Mouse (Mus musculus) cerebellum, adult (tissue): ENCODE results near the gene Trim2.

Source experiments
- ATAC-seq: cut with Nextera tagmentation; 2 replicates; pipeline ENCODE4 v1.9.2; 2017; ENCODE audit warnings: mild to moderate bottlenecking, moderate library complexity, mixed read lengths; ENCODE audit not compliant: insufficient number of reproducible peaks, low FRiP score, low TSS enrichment

The Trim2 gene

DNA sequence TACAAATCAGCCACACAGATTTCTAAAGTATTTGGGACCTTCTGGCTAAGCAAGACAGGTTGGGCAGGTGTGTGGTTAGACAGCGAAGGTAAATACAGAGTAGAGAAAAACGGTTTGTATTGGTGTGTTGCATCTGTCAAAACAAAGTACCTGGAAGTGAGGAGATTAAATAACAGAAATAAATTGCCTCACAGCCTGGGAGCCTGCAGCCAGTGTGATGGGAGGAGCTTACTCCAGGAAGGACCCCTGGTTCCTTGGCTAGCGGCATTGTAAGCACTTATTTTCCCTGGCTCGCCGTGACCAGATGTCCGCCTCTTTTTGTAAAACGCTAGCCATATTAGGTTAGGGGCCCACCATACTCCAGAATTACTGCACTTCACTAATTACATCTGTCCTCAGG lies 45.8 kb downstream of the Trim2 start:
- ATAC-seq = no peak

DNA sequence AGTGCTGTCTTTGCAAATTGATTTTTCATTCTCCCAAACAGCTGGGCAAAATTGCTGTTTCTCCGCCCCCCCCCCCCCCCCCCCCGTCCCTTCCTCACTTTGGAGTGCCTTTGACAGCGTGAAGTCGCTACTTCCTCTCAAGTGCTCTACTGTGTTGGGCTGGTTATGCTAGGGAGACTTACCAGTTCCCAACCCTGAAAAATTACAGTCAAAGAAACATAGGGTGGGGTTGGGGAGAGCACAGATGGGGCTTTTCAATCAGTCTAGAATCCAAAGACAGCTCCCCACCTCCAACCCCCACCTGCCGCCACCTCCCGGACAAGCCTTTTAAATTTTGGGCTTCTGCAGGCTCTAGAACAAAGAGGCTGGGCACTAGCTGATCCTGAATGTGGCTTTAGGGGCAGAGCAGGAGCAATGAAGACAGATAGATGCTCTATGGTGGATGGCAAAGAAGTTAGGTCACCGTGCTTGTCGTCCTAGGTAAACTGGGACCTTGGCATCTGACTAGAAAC lies 46.6 kb downstream of the Trim2 start:
- ATAC-seq = peak; percentile 28; the same call in 1 of the 2 replicates

DNA sequence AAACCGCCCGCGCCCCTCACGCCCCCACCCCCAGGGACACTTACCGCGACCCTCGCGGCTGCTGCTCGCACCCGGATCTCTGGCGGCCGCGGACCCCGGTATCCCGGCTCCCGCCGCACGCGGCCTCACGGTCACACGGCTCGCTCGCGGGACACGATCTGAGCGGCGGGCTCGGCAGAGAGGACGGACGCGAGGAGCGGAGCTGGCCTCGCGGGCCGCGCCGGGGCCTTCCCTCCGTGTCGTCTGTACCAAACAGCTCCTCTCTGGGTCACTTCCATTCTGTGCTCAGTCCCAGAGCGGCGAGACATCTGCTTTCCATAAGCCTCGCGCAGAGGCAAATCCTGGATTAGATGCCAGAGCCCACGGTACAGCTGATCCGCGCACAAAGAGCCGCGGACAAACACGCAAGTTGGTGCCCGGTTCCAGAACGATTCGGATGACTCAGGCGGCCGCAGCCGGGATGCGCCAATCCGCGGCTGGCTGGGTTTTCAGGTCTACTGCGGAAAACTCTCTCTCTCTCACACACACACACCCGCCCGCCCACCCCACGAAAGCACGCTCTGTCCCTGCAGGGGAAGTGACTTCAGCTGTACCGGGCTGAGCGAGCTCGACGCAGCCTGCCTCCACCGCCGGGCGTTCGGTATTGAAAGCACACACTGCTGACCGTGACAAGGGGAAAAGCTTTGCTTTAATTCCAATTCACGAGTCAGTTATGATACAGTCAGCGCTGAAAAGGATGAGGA lies 47.2 kb downstream of the Trim2 start:
- peak; percentile 62 for ATAC-seq

DNA sequence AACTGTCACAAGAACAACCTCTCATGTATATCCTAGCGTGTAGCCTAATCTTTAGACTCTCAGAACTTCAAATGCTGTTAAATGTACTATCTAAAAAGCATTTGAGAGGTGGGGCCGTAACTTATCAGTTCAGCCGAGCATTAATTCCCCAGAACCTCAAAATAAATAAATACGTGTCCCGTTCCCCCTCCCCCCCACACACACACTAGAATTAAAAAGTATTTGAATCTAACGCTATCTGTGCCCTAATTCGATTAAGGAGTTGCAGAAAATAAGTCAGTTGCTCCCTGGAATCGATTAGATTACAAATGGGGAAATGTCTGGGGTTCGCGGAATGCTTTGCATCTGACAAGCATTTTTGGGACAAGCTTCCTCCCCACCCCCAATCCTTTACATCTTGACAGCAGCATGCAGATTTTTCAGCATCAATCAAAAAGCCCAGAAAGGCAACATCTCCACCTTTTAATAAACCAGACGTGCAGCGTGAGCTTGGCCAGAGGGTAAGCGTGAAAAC lies 48.1 kb downstream of the Trim2 start:
- no peak for ATAC-seq

DNA sequence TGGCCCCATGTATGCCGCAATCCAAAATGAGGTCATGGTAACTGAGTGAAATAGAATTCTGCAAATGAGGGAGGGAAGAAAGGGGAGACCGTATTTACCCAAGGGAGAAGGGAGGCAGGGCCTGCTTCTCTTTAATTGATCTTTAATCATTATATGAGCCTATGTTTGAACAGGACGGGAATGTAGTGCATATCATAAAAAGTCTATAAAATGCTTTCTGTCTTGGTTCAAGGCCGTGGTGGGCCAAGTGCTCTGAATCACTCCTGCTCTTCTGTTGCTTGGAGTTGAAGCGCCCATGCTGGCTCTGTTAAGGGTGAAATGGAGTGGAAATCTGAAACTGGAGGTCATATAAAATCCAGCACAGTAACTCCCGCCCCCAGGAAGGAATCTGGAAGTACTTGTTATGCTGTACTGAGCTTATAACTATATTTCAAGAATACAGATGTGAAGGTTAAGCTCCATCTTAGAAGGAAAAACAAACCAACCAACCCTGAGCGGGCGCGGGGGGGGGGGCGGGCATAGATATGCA lies 48.6 kb downstream of the Trim2 start:
- no peak for ATAC-seq

DNA sequence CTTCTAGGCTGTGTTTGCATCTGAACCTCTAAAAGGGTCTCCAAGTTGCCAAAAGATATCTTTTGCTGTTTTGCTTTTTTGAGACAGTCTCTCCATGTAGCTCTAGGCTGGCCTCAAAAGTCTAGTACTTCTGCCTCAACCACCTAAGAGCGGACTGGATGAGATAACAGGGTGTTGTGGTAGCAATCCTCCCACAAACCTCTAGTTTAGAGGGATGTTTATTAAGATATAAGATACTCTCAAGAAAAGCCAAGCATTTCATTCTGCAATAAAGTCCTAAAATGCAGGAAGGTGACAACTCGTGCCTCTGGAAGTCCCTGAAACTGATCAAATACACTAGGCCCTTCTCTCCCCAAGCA lies 52.2 kb downstream of the Trim2 start:
- ATAC-seq = no peak

DNA sequence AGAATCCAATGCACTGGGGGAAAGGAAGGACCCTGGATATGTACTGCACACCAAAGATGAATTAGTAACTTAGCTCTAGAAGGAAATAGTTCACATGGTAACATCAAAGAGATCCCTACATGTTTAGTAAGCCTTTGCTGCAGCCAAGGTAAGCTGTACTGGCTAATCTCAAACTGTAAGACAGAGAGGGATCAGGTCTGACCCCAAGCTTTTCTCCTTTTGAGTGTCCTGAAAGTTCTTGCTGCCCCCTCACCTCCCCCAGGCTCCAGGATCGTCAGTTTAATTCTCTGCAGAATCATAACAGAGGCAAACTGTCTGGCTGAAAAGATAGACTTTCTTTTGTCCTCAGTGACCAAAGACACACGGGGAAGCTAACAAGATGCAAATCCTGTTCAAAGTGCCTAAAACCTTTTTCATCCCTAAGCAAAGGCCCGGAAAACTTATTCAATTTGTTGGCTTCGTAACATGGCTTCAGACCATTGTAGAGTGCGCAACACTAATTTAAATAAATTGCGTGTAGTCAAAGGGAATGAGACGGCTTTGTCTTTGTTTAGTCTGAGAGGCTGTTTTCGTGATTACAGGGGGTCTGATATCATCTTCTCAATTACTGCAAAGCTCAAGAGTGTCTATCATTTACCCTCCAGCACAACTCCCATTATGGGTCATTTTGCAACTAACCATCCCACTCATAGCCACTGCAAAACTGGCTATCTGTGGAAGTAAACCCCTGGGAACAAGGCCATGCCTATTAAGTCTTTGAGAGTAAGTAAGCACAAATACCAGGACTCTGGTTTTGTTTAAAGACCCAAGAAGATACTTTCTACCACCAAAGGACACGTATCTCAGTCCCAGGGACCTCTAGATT lies 52.8 kb downstream of the Trim2 start:
- ATAC-seq = no peak

DNA sequence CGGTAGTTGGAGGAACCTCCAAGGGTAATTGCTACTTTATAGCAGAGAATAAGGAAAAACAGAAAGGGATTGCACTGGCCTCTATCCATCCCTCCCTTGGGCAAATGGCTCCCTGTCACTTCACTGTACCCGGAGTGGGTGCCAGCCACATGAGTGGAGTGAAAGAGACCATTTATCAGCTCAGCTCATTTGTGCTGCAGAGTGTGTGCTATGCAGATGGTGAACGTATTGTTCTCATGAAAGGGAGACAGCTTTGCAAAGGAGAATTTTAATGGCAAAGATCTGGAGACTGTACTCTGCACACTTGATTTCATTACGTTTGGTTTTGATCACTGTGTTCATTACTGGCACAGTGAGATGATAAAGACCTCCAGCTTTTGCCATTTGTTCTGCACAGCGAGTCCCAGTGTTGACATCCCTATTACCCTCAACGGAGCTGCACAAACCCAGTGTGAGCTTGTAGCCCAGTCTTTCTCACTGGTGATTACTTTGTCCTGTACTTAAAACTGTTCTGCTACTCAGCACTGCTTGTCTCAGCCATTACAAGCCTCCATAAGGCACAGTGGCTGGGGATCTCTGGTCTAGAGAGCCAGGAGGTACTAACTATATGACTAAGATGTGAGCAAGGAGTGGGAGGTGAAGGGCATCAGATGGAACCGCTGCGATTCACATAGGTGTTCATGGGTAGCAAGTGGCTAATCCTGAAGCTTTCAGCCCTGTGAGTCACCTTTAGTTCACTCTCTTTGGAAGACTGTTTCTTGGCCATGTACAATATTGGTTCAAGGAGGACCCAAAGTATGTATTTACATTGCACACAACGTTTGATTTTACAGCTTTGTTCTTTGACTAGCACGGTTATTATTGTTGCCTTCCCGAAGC lies 53.7 kb downstream of the Trim2 start:
- no peak for ATAC-seq

DNA sequence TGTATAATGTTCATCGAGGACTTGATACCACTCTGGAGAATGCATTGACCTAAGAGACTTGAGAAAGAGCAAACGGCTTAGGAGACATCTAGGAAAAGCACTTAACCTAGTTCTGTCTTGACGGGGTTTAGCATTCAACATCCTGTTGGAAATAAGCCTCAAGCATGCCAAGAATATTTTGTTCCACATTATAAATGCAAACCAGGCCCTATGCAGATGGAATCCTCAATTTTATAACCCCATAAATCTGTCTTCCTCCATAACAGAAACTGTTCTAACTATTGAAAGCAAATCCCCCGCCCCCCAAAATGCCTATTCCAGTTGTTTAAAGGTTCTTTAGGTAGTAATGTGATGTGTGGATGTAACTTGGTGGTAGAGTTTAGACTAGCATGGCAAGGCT lies 55.0 kb downstream of the Trim2 start:
- ATAC-seq = no peak

DNA sequence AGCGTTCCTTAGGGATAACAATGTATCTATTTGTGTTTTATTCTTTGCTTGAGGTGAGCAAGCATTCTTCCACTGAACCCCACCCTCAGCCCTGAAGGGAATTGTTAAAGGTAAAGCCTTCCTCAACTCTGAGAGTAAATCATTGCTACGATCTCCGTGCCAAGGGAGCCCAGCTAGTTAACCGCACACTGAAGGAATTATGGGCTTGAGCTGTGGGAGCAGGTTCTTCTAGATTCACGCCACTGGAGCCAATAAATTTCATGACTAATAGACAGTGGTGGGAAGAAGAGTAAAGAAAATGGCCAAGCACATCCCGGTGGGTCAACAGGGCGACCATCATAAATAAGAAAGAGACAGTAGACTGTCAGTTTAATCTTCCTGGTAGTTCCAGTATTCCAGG lies 56.4 kb downstream of the Trim2 start:
- ATAC-seq = no peak

DNA sequence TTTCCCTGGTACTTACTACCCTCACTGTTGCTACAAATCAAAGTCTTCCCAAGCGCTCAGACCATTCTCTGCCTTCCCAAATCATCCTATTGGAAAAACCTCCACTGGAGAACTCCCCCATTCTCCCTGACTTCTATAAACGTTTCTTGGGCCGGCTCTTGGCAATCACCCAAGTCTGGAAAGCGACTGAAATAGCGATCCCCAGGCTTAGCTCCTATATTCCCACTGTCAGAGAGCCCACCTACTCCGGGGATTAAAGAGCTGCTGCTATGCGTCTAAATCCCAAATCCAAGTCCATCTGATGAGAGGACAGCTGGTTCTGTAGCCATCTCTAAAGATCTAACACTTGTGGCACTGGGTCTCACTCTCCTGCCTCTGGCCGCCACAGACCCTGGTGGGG lies 58.9 kb downstream of the Trim2 start:
- ATAC-seq = no peak

DNA sequence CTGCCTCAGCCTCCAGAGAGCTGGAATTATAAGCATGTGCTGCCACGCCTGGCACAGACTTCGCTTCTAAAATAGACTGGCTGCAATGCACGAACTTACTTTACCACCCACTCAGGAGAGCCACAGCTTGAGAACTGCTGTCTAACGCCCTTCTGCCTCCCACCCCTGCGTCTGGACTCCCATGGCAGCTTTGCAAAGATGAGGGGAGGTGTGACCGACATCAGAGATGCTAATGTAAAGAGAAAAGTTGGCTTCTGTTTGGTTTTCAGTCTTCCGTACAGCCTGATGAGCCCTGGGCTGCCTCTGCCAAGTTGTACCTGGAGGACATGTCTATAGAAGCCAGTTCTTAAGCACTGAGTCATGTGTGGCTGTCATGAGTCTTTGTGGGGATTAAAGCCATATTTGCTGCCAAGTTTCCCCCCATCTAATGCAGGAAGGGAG lies 60.2 kb downstream of the Trim2 start:
- ATAC-seq = no peak

DNA sequence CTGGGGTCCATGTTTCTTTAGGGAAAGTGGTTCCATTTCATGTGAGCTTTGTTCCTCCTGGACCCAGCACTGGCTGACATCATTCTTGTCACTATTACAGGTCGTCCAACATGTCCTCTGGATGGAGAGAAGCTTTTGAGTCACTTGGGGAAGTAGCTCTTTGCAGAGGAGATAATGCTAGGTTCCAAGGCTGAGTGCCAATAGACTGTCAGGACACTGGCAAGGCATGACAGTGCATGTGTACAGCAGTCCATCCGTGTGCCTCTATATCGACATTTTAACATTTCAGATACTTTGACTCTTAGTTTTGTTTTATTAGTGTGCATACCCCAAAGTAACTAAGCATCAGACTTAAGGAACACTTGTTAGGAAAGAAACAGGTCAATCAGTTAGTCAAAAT lies 63.6 kb downstream of the Trim2 start:
- ATAC-seq = no peak

DNA sequence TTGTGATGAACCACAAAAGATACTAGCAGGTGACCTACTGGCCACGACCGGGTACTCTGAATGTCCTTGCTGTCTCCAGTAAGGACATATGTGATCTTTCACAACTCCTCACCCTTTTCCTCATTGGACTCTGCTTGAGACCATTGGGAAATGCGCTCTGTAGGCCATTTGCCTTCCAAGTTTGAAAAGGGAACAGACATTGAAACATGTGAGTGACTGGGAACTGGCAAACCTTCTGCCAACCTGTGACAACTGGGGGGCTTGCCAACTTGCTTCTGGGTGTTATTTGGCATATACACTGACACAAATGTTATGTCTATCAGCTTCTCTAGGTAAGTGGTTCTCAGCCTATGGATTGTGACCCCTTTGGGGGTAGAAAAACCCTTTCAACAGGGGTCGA lies 64.2 kb downstream of the Trim2 start:
- no peak for ATAC-seq

DNA sequence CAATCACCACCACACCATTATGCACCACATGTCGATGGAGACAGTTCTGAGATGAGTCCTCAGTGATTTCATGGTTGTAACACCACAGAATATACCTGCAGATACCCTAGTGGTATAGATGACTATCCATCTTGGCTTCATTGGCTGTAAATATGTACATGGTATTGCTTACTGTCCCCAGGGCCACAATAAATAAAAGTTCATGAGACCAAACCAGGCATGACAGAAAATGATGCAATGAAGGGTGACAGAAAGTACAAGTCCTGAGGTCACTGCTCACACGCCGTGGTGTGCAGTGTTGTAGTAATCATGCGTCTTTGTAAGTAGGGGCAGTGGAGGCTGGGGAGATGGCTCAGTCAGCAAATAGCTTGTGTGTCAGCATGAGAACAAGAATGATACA lies 65.6 kb downstream of the Trim2 start:
- ATAC-seq = no peak

DNA sequence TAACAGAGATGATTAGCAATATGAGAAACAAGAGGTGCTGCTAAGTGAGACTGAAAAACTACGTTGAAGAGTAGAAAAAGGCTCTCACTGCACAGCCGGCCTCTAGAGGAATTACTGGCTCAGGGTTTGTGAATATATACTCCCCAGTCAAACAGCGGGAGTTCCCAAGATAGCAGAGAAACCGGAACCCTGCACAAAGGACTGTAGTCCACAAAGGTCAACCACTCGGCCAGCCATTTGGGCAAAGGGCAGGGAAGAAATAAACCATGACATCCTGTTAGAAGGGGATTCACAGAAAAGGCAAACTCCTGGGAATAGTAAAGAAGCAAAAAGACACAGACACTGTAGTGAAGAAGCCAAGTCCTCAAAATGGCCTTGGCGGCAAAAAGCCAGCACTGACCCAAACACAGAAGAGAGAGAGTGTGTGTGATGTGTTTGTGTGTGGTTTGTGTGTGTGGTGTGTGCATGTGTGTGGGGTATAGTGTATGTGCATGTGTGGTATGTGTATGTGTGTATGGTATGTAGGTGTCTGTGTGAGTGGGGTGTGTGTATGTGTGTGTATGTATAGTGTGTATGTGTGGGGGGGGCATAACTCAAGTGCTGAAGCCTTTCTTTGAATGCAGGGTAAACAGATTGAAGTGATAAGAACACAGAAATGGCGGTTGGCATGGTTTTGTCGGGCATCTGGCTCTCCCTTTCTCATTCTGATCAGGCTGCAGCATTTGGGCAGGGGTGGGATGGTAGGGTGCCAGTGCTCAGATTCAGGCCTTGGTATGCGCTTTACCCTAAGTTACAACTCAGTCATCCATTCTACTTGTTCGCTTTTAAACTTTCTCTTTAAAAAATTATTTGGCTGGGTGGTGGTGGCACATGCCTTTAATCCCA lies 71.0 kb downstream of the Trim2 start:
- no peak for ATAC-seq

DNA sequence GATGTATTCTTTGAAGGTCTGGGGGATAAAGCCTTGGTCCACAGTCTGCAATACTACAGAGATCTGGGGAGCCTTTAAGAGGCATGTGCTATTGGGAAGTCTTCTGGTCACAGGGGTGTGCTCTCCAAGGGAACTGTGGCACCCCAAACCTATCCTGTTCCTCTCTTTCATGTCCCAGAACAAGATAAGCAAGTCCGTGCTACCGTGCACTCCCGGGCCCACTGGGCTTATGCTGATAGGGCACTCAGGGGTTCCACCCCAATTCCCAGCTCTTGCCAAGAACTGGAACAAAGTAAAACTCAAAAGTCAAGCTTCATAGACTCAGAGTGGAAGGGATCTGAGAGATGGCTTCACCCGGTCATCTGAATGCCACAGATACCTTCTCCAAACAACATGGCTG lies 72.1 kb downstream of the Trim2 start:
- no peak for ATAC-seq

DNA sequence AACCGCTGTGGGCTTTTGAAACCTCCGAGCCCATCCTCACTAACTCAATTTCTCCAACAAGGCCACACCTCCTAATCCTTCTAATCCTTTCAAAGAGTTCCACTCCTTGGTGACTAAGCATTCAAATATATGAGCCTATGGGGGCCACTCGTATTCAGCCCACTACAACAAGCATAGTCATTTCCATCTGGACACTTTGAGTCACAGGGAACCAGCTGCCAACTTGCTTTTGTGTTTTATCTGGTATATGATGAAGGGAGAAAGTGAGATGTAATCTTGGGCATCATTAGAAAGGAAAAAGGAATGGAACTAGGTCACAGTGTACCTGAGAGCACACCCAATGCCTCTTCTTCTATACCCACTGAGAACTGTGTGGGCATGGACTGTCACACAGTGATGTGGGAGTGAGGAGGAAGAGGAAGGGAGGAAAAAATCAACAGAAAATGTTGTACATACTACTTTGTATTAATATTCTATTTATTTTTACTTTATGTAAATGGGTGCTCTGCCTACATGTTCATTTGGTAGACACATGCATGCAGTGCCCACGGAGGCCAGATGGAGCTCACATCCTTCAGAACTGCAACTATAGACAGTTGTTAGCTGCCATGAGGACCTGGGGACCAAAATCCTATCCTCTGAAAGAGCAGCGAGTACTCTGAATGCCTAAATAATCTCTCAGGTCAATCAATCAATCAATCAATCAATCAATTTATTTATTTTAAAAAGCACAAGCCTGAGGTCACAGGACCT lies 72.8 kb downstream of the Trim2 start:
- no peak for ATAC-seq

DNA sequence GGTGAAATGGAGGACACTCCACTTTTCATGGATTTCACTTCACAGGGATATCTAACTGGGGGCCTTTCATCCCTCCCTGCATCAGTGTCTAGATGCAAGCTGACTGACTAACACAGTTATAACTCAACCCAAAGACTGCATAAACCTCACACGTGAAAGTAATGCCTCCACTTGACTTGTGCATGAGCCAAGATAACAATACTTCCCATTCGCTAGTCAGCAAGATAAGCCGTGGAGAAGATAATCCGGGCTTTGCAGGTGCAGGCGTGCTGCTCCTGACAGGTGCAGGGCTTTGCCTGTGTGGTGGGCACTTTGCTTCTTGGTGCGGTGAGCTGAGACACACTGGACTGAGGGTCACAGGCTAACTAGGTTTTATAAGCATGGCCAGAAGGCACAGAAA lies 74.4 kb downstream of the Trim2 start:
- ATAC-seq = no peak
